Mouse (Mus musculus) neural tube, embryonic 11.5 days (tissue): ENCODE measurements at regions not wholly inside any gene's neighbourhood (a gene's known extent, or its start where the extent isn't known, plus 50 kb on each side); places are given as distances from the start of the nearest gene placed in this dataset.

Source experiments
- ATAC-seq: fragments of 200-750 bp; cut with Nextera tagmentation; 2 replicates; pipeline ENCODE4 v1.8.0; 2017; ENCODE audit warnings: moderate number of reproducible peaks, mild to moderate bottlenecking, moderate TSS enrichment, moderate library complexity; ENCODE audit not compliant: insufficient read depth, low FRiP score, low TSS enrichment
- DNase-seq: peaks from one replicate; pipeline ENCODE4 v3.0.0-alpha.2; 2015; ENCODE audit warnings: low spot score
- H3K27ac ChIP-seq: fragments of 300-500 bp; sonication (generic); 2 replicates; pipeline ENCODE4 v1.5.1; 2014; ENCODE audit warnings: low read depth, mild to moderate bottlenecking, low read length
- H3K27me3 ChIP-seq: fragments of 300-500 bp; sonication (generic); 2 replicates; pipeline ENCODE4 v1.6.1; 2014; ENCODE audit warnings: mild to moderate bottlenecking, low read length, mixed read lengths; ENCODE audit not compliant: control insufficient read depth, insufficient read depth
- H3K36me3 ChIP-seq: fragments of 300-500 bp; sonication (generic); 2 replicates; pipeline ENCODE4 v1.6.1; 2014; ENCODE audit warnings: mild to moderate bottlenecking, low read length, moderate library complexity, mixed read lengths; ENCODE audit not compliant: control insufficient read depth, insufficient read depth
- H3K4me1 ChIP-seq: fragments of 300-500 bp; sonication (generic); 2 replicates; pipeline ENCODE4 v1.6.1; 2014; ENCODE audit warnings: low read length, mixed read lengths; ENCODE audit not compliant: control insufficient read depth, insufficient read depth
- H3K4me2 ChIP-seq: fragments of 300-500 bp; sonication (generic); 2 replicates; pipeline ENCODE4 v1.6.1; 2014; ENCODE audit warnings: low read depth, mild to moderate bottlenecking, moderate library complexity
- H3K4me3 ChIP-seq: fragments of 300-500 bp; sonication (generic); 2 replicates; pipeline ENCODE4 v1.5.1; 2014; ENCODE audit warnings: low read depth, low read length
- H3K9ac ChIP-seq: fragments of 300-500 bp; sonication (generic); 2 replicates; pipeline ENCODE4 v1.6.1; 2014; ENCODE audit warnings: mild to moderate bottlenecking, low read length
- H3K9me3 ChIP-seq: fragments of 300-500 bp; sonication (generic); 2 replicates; pipeline ENCODE4 v1.6.1; 2016; ENCODE audit warnings: low read length; ENCODE audit not compliant: control insufficient read depth
- WGBS: fragments of 180-500 bp; shearing (Covaris S2); extraction: QIAGEN DNeasy Blood & Tissue Kit; methylation state at CpG from one replicate; pipeline ENCODE4 v1.1.7; 2014; 5-methylcytosine and 5-hydroxymethylcytosine counted together

GRCm38 (mm10) chr5:133479205-133479604 is 620.3 kb upstream of the Castor2 start:
- H3K4me3 ChIP-seq: no peak overlapping the region
- no peaks in the 10 kb centered on the region for H3K9me3 ChIP-seq
- H3K4me1 ChIP-seq: no peaks in the 10 kb centered on the region
- no peaks in the 10 kb centered on the region for H3K36me3 ChIP-seq
- H3K9ac ChIP-seq: no peak overlapping the region
- DNase-seq (no peak), ATAC-seq (no peak)
- no peak overlapping the region for H3K4me2 ChIP-seq
- no peaks in the 10 kb centered on the region for H3K27me3 ChIP-seq
- WGBS: 90% methylated on average over 6 of the region's 6 CpGs
- no peak overlapping the region for H3K27ac ChIP-seq

GRCm38 (mm10) chr5:133453349-133454049 is 646.0 kb upstream of the Castor2 start:
- Histone ChIP-seq H3K4me3 (no peak overlapping the region), H3K9ac (no peak overlapping the region), H3K4me1 (no peaks in the 10 kb centered on the region), H3K4me2 (no peak overlapping the region), H3K36me3 (no peaks in the 10 kb centered on the region), H3K27me3 (no peaks in the 10 kb centered on the region), H3K27ac (peak overlapping the region; percentile 14; the same call in 1 of the 2 replicates), H3K9me3 (no peaks in the 10 kb centered on the region)
- DNase-seq (no peak), ATAC-seq (no peak)
- WGBS: 76% methylated on average over 7 of the region's 7 CpGs

DNA sequence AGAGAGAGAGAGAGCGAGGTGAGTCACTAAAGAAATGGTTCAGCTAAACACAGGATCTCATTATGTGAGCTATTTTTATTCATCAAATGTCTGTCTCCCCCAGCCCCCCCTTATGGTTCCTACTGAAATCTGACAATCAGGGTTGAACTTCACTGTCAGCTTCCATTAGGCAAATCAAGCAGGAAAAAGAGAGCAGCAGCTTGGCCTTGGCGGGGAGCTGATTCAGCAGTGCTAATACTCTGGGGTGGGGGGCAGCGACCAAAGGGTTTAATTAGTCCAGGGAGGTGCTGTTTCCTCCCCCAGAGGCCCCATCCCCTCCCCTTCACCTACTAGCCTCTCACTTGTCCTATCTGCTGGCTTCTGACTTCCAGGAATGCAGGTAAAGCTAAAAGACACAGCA is 649.6 kb upstream of the Castor2 start:
- ATAC-seq: no peak
- WGBS: 80% methylated on average over 3 of the region's 3 CpGs
- no peaks in the 10 kb centered on the region for H3K9me3 ChIP-seq
- no peak for DNase-seq
- no peak overlapping the region for H3K27ac ChIP-seq
- H3K4me2 ChIP-seq: no peak overlapping the region
- H3K4me1 ChIP-seq: no peaks in the 10 kb centered on the region
- H3K27me3 ChIP-seq: no peaks in the 10 kb centered on the region
- H3K4me3 ChIP-seq: no peak overlapping the region
- no peak overlapping the region for H3K9ac ChIP-seq
- H3K36me3 ChIP-seq: no peaks in the 10 kb centered on the region

GRCm38 (mm10) chr5:133400826-133401225 is 698.7 kb upstream of the Castor2 start:
- no peaks in the 10 kb centered on the region for H3K27me3 ChIP-seq
- no peaks in the 10 kb centered on the region for H3K36me3 ChIP-seq
- no peak for ATAC-seq
- H3K9me3 ChIP-seq: no peaks in the 10 kb centered on the region
- no peak for DNase-seq
- no peak overlapping the region for H3K27ac ChIP-seq
- 75% methylated on average over 1 of the region's 1 CpGs for WGBS
- no peak overlapping the region for H3K9ac ChIP-seq
- no peak overlapping the region for H3K4me3 ChIP-seq
- no peaks in the 10 kb centered on the region for H3K4me1 ChIP-seq
- H3K4me2 ChIP-seq: no peak overlapping the region

- ATAC-seq (no peak), DNase-seq (no peak)
- WGBS: 85% methylated on average over 4 of the region's 4 CpGs
- Histone ChIP-seq H3K9me3 (peaks cover 3% of the 10 kb centered on the region; the same call in 1 of the 2 replicates), H3K4me2 (no peak overlapping the region), H3K27me3 (no peaks in the 10 kb centered on the region), H3K4me1 (0 out of 2 replicates have a peak, but pooled peaks cover 3% of the 10 kb centered on the region), H3K9ac (no peak overlapping the region), H3K36me3 (no peaks in the 10 kb centered on the region), H3K27ac (no peak overlapping the region), H3K4me3 (no peak overlapping the region)
Measured at GRCm38 (mm10) chr5:133389896-133390295, 709.6 kb upstream of the Castor2 start.

- Histone ChIP-seq H3K27me3 (no peaks in the 10 kb centered on the region), H3K36me3 (no peaks in the 10 kb centered on the region), H3K27ac (no peak overlapping the region), H3K4me3 (no peak overlapping the region), H3K9me3 (peaks cover 3% of the 10 kb centered on the region; the same call in 1 of the 2 replicates), H3K4me2 (no peak overlapping the region), H3K4me1 (0 out of 2 replicates have a peak, but pooled peaks cover 3% of the 10 kb centered on the region), H3K9ac (no peak overlapping the region)
- WGBS: 84% methylated on average over 6 of the region's 6 CpGs
- ATAC-seq: no peak
- DNase-seq: no peak
Measured at GRCm38 (mm10) chr5:133389023-133389840, 710.3 kb upstream of the Castor2 start.

DNA sequence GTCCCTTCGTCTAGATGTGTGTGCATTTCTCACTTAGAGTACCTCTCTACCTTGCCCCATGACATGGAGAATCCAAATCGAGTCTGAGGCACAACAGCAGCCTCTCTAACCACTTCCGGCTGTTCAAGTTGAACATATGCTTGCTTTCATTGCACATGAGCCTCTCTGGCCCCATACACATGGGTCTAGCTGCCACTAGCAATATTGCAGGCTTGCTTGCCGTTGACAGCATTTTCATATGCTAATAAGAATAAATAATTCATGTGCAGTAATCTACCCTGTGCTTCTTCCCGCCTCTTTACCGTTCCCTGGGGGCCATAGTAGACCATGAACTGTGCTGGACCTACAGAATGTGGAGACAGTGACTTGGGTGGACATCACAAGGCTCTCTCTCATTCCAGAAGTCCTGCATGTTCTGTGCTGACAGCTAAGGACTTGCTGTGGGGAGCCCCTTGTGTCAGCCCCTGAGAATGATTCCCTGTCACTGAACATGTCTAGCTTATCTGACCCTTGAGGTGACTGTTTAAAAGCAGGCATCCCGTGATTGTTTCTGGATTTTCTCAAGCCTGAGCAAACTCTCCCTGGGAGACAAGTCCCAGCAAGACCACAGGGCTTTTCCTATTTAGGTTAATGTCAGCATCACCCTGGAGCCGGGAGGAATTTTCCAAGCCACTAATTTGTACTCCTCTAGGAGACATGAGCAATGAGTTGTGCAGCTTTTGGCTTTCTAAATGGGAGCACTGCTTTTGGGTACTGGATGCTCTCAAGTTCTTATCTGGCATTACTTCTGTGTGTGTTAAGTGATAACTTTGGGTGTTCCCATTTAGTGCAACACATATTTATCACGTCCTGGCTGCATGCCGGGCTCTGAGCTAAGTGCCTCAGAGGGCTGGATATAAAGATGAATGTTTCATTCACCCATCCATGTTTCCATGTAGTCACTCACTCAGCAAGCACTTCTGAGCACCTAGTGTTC is 713.8 kb upstream of the Castor2 start:
- 0 out of 2 replicates have a peak, but pooled peaks cover 3% of the 10 kb centered on the region for H3K4me1 ChIP-seq
- H3K4me2 ChIP-seq: no peak overlapping the region
- H3K9ac ChIP-seq: no peak overlapping the region
- H3K4me3 ChIP-seq: no peak overlapping the region
- WGBS: 69% methylated on average over 10 of the region's 10 CpGs
- no peaks in the 10 kb centered on the region for H3K27me3 ChIP-seq
- no peak overlapping the region for H3K27ac ChIP-seq
- no peaks in the 10 kb centered on the region for H3K36me3 ChIP-seq
- DNase-seq: no peak
- no peak for ATAC-seq
- no peaks in the 10 kb centered on the region for H3K9me3 ChIP-seq

- Histone ChIP-seq H3K4me1 (peaks cover 2% of the 10 kb centered on the region; the same call in 1 of the 2 replicates), H3K36me3 (no peaks in the 10 kb centered on the region), H3K27ac (no peak overlapping the region), H3K4me2 (no peak overlapping the region), H3K4me3 (no peak overlapping the region), H3K9ac (no peak overlapping the region), H3K9me3 (no peaks in the 10 kb centered on the region), H3K27me3 (no peaks in the 10 kb centered on the region)
- no peak for ATAC-seq
- DNase-seq: peak; percentile 49
- 75% methylated on average over 3 of the region's 3 CpGs for WGBS
Measured at GRCm38 (mm10) chr5:133365771-133366170, 733.7 kb upstream of the Castor2 start.
